Mouse (Mus musculus) kidney, adult 2 months (tissue): ENCODE data around the gene Mrpl42.

ENCODE experiments used
- CTCF ChIP-seq: fragments of 200-500 bp; conservative IDR thresholded peaks from 2 replicates; pipeline ENCODE4 v1.5.1; 2011; ENCODE audit warnings: low read depth, mild to moderate bottlenecking, control low read depth, low read length, moderate library complexity, mixed read lengths; ENCODE audit not compliant: insufficient read depth, insufficient read length
- POLR2A ChIP-seq: fragments of 200-500 bp; IDR thresholded peaks from one replicate; pipeline ENCODE4 v1.6.1; 2011; ENCODE audit warnings: low read depth, low read length, control low read depth

DNA sequence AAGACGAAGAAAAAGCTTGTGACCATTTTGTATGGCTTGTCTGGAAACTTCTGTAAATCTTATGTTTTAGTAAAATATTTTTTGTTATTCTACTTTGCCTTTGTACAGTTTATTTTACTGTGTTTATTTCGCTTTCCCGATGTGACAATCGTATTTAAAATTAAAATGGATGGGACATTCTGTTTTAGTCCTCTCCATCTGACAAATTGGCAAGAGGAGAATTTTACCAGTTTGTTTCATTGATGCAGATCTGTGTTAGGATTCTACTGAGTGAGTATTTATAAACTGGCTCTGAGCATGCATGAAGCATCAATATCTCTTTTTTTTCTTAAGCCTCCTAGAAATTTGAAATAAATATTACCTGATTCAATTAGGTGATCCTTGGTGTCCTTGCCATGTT, 41.2 kb upstream of the Mrpl42 start:
- no peak for TF ChIP-seq POLR2A
- TF ChIP-seq CTCF, result no peak
